ENCODE assay signal across 8 mouse cellular contexts in genomic region chr16:84135651-84136200, GRCm38 (mm10).
DNase-seq lines count a peak whose midpoint lies in the region; ATAC-seq and TF ChIP-seq lines count a peak whose summit lies in the region.

No protein-coding gene starts in this region.

- no peak for TF ChIP-seq EP300 in heart, postnatal 0 days (IDR thresholded peaks at IDR 0.05; ENCODE audit: low read depth)

- no peak overlapping the region for H3K9ac ChIP-seq in heart, postnatal 0 days (replicated peaks; ENCODE audit: low read depth, low read length)
- H3K9ac ChIP-seq in forebrain, postnatal 0 days, result no peak overlapping the region
- H3K9ac ChIP-seq in midbrain, embryonic 14.5 days (replicated peaks; ENCODE audit: low read length), result no peak overlapping the region
- H3K9ac ChIP-seq in kidney, embryonic 16.5 days (replicated peaks; ENCODE audit: low read length), result no peak overlapping the region

- no peaks in the 10 kb centered on the region for H3K4me1 ChIP-seq in heart, postnatal 0 days (ENCODE audit: control insufficient read depth, insufficient read depth)
- no peaks in the 10 kb centered on the region for H3K4me1 ChIP-seq in forebrain, postnatal 0 days (ENCODE audit: insufficient read depth)
- H3K4me1 ChIP-seq in midbrain, embryonic 14.5 days (ENCODE audit: control insufficient read depth, insufficient read depth, low read length), result no peaks in the 10 kb centered on the region
- H3K4me1 ChIP-seq in kidney, embryonic 16.5 days (ENCODE audit: insufficient read depth, low read length), result no peaks in the 10 kb centered on the region

- H3K4me3 ChIP-seq in heart, postnatal 0 days (ENCODE audit: low read depth, low read length), result no peak overlapping the region
- no peak overlapping the region for H3K4me3 ChIP-seq in forebrain, postnatal 0 days (ENCODE audit: low read depth, low read length)
- H3K4me3 ChIP-seq in midbrain, embryonic 14.5 days (replicated peaks; ENCODE audit: low read depth, low read length), result no peak overlapping the region
- H3K4me3 ChIP-seq in kidney, embryonic 16.5 days (ENCODE audit: low read length), result no peak overlapping the region

- H3K36me3 ChIP-seq in heart, postnatal 0 days (replicated peaks; ENCODE audit: control insufficient read depth, insufficient read depth, low read length), result no peaks in the 10 kb centered on the region
- H3K36me3 ChIP-seq in forebrain, postnatal 0 days (ENCODE audit: insufficient read depth), result no peaks in the 10 kb centered on the region
- H3K36me3 ChIP-seq in midbrain, embryonic 14.5 days (ENCODE audit: control insufficient read depth, insufficient read depth, low read length), result no peaks in the 10 kb centered on the region
- H3K36me3 ChIP-seq in kidney, embryonic 16.5 days (ENCODE audit: insufficient read depth, low read length), result no peaks in the 10 kb centered on the region

- H3K4me2 ChIP-seq in heart, postnatal 0 days (ENCODE audit: low read depth, low read length), result no peak overlapping the region
- H3K4me2 ChIP-seq in forebrain, postnatal 0 days (ENCODE audit: low read depth), result no peak overlapping the region
- no peak overlapping the region for H3K4me2 ChIP-seq in midbrain, embryonic 14.5 days (ENCODE audit: low read length)
- H3K4me2 ChIP-seq in kidney, embryonic 16.5 days (replicated peaks; ENCODE audit: low read depth, low read length), result no peak overlapping the region

- peak; percentile 6 for DNase-seq in heart, postnatal 0 days (ENCODE audit: low spot score)
- DNase-seq in heart, postnatal 4 days, result no peak
- peak; percentile 78 for DNase-seq in brain, adult 2 months (ENCODE audit: low read depth, low spot score)
- peak; percentile 85 for DNase-seq in forebrain, postnatal 0 days
- DNase-seq in midbrain, embryonic 14.5 days, result peak; percentile 82
- no peak for DNase-seq in c-Kit-positive CD71-positive TER-119-positive erythroid progenitor cells, embryonic 14.5 days (ENCODE audit: low spot score)
- no peak for DNase-seq in spleen, postnatal 10 days (ENCODE audit: low spot score in 2 of 2)

- H3K9me3 ChIP-seq in heart, postnatal 0 days (replicated peaks; ENCODE audit: control insufficient read depth, low read length), result no peaks in the 10 kb centered on the region
- H3K9me3 ChIP-seq in forebrain, postnatal 0 days (ENCODE audit: low read length), result no peaks in the 10 kb centered on the region
- no peaks in the 10 kb centered on the region for H3K9me3 ChIP-seq in midbrain, embryonic 14.5 days (ENCODE audit: control insufficient read depth, low read length)
- H3K9me3 ChIP-seq in kidney, embryonic 16.5 days (ENCODE audit: low read length), result no peaks in the 10 kb centered on the region

- no peaks in the 10 kb centered on the region for H3K27me3 ChIP-seq in heart, postnatal 0 days (ENCODE audit: control insufficient read depth, insufficient read depth, low read length)
- H3K27me3 ChIP-seq in forebrain, postnatal 0 days (ENCODE audit: insufficient read depth, low read length), result no peaks in the 10 kb centered on the region
- no peaks in the 10 kb centered on the region for H3K27me3 ChIP-seq in midbrain, embryonic 14.5 days (ENCODE audit: control insufficient read depth, insufficient read depth, low read length)
- no peaks in the 10 kb centered on the region for H3K27me3 ChIP-seq in kidney, embryonic 16.5 days (ENCODE audit: insufficient read depth, low read length)

- no peak for ATAC-seq in heart, postnatal 0 days (ENCODE audit: insufficient read depth, low read depth)
- peak; percentile 75 for ATAC-seq in forebrain, postnatal 0 days
- 0 out of 2 replicates have a peak, but pooled peaks have one; percentile 37 for ATAC-seq in midbrain, embryonic 14.5 days (ENCODE audit: low FRiP score, low TSS enrichment)
- no peak for ATAC-seq in kidney, embryonic 16.5 days (ENCODE audit: low FRiP score, low TSS enrichment)

- no peak overlapping the region for H3K27ac ChIP-seq in heart, postnatal 0 days (ENCODE audit: low read depth)
- H3K27ac ChIP-seq in forebrain, postnatal 0 days (ENCODE audit: low read depth, low read length), result no peak overlapping the region
- H3K27ac ChIP-seq in midbrain, embryonic 14.5 days (replicated peaks; ENCODE audit: low read depth, low read length), result 0 out of 2 replicates have a peak overlapping the region, but pooled peaks have one; percentile 32
- no peak overlapping the region for H3K27ac ChIP-seq in kidney, embryonic 16.5 days (ENCODE audit: low read length)

- peak; percentile 32 for TF ChIP-seq CTCF in heart, postnatal 0 days (IDR thresholded peaks at IDR 0.05; ENCODE audit: low read depth)
- peak; percentile 76 for TF ChIP-seq CTCF in forebrain, postnatal 0 days (IDR thresholded peaks at IDR 0.05; ENCODE audit: low read depth)

- WGBS in heart, postnatal 0 days, result 43% methylated on average over 4 of the region's 4 CpGs
- WGBS in forebrain, postnatal 0 days, result 28% methylated on average over 4 of the region's 4 CpGs
- WGBS in midbrain, embryonic 14.5 days, result 68% methylated on average over 4 of the region's 4 CpGs
- WGBS in kidney, embryonic 16.5 days, result 49% methylated on average over 4 of the region's 4 CpGs

Comparison
In these comparisons a context has a peak if more than half of its experiments do, and no peak if none do; other contexts are left out.
1. DNase-seq: peak in heart, postnatal 0 days (single experiment), brain, adult 2 months (single experiment), forebrain, postnatal 0 days (single experiment) and midbrain, embryonic 14.5 days (single experiment); none in heart, postnatal 4 days (single experiment), c-Kit-positive CD71-positive TER-119-positive erythroid progenitor cells, embryonic 14.5 days (single experiment) and spleen, postnatal 10 days (0 of 2).
2. ATAC-seq: peak in forebrain, postnatal 0 days (single experiment) and midbrain, embryonic 14.5 days (single experiment); none in heart, postnatal 0 days (single experiment) and kidney, embryonic 16.5 days (single experiment).